Mouse (Mus musculus) ES-Bruce4 (cell line): ENCODE measurements at regions not wholly inside any gene's neighbourhood (a gene's known extent, or its start where the extent isn't known, plus 50 kb on each side); places are given as distances from the start of the nearest gene placed in this dataset.

Source experiments
- H3K27ac ChIP-seq: 2 replicates; pipeline ENCODE4 v1.5.1; 2012; ENCODE audit warnings: low read length, inconsistent platforms; ENCODE audit not compliant: insufficient read depth
- H3K27me3 ChIP-seq: 2 replicates; pipeline ENCODE4 v1.6.1; 2012; ENCODE audit warnings: mild to moderate bottlenecking, low read length, inconsistent platforms; ENCODE audit not compliant: control insufficient read depth, poor library complexity, insufficient read depth, severe bottlenecking
- H3K36me3 ChIP-seq: 2 replicates; pipeline ENCODE4 v1.6.1; 2012; ENCODE audit warnings: inconsistent platforms, mild to moderate bottlenecking, low read length, moderate library complexity; ENCODE audit not compliant: control insufficient read depth, poor library complexity, insufficient read depth, severe bottlenecking
- H3K4me1 ChIP-seq: one replicate; pipeline ENCODE4 v1.8.1; 2011; ENCODE audit warnings: low read length; ENCODE audit not compliant: control insufficient read depth, insufficient read depth
- H3K4me3 ChIP-seq: 2 replicates; pipeline ENCODE4 v1.5.1; 2011; ENCODE audit warnings: low read depth, mild to moderate bottlenecking, low read length
- H3K9ac ChIP-seq: 2 replicates; pipeline ENCODE4 v1.6.1; 2012; ENCODE audit warnings: low read depth, mild to moderate bottlenecking, inconsistent platforms; ENCODE audit not compliant: poor library complexity, severe bottlenecking
- H3K9me3 ChIP-seq: replicated peaks from 2 replicates; pipeline ENCODE4 v1.6.1; 2012; ENCODE audit warnings: mild to moderate bottlenecking, low read length, inconsistent platforms; ENCODE audit not compliant: control insufficient read depth, poor library complexity, insufficient read depth, severe bottlenecking
- CTCF ChIP-seq: IDR thresholded peaks from one replicate; pipeline ENCODE4 v1.8.1; 2011; ENCODE audit warnings: low read depth, low read length
- EP300 ChIP-seq: IDR thresholded peaks from 2 replicates; pipeline ENCODE4 v1.6.1; 2011; ENCODE audit warnings: low read depth, low read length; ENCODE audit not compliant: insufficient read depth
- POLR2A ChIP-seq: IDR thresholded peaks from one replicate; pipeline ENCODE4 v1.8.1; 2011; ENCODE audit warnings: low read length; ENCODE audit not compliant: insufficient read depth

GRCm38 (mm10) chr16:74598361-74598760 is 186.7 kb upstream of the Robo2 start:
- Histone ChIP-seq H3K9ac (no peak overlapping the region), H3K9me3 (no peaks in the 10 kb centered on the region), H3K36me3 (no peaks in the 10 kb centered on the region), H3K27me3 (no peaks in the 10 kb centered on the region), H3K4me1 (no peaks in the 10 kb centered on the region), H3K4me3 (no peak overlapping the region), H3K27ac (no peak overlapping the region)
- TF ChIP-seq CTCF: no peak
- TF ChIP-seq EP300: no peak
- no peak for TF ChIP-seq POLR2A

DNA sequence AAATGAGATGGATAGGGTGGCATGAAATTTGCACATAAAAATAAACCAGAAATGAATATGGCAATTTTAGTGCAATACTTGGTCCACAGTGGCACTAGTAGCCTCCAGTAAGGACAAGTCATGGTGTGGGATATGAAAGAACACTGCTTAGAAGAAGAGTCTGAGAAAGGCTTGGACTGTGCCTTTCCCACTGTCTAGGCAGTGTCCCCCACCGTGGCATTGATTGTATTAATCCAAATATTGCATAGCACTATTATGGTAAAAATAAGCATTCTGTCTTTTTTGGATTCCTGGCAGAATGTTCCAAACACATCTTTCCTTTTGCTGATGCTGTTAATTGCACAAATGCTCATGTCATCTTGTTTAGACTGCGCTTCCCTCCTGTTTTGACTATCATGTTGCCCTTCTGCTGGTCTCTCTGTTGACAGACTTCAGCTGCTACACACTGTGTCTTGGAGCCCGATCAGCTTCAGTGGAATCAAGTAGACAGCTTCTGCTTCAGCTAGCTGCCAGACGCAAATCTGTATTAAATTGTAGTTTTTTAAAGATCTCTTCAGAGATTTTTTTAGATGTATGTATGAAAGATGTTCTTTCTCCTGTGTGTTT is 186.2 kb upstream of the Robo2 start:
- H3K4me1 ChIP-seq: no peaks in the 10 kb centered on the region
- TF ChIP-seq POLR2A (no peak), EP300 (no peak), CTCF (no peak)
- no peaks in the 10 kb centered on the region for H3K9me3 ChIP-seq
- H3K27me3 ChIP-seq: no peaks in the 10 kb centered on the region
- no peak overlapping the region for H3K27ac ChIP-seq
- H3K36me3 ChIP-seq: no peaks in the 10 kb centered on the region
- H3K4me3 ChIP-seq: no peak overlapping the region
- H3K9ac ChIP-seq: no peak overlapping the region

- H3K4me1 ChIP-seq: no peaks in the 10 kb centered on the region
- no peaks in the 10 kb centered on the region for H3K36me3 ChIP-seq
- TF ChIP-seq EP300 (no peak), CTCF (no peak)
- no peak overlapping the region for H3K9ac ChIP-seq
- H3K4me3 ChIP-seq: no peak overlapping the region
- H3K9me3 ChIP-seq: no peaks in the 10 kb centered on the region
- H3K27ac ChIP-seq: no peak overlapping the region
- no peaks in the 10 kb centered on the region for H3K27me3 ChIP-seq
These were observed 180.3 kb upstream of the Robo2 start for GRCm38 (mm10) chr16:74591896-74592295.

DNA sequence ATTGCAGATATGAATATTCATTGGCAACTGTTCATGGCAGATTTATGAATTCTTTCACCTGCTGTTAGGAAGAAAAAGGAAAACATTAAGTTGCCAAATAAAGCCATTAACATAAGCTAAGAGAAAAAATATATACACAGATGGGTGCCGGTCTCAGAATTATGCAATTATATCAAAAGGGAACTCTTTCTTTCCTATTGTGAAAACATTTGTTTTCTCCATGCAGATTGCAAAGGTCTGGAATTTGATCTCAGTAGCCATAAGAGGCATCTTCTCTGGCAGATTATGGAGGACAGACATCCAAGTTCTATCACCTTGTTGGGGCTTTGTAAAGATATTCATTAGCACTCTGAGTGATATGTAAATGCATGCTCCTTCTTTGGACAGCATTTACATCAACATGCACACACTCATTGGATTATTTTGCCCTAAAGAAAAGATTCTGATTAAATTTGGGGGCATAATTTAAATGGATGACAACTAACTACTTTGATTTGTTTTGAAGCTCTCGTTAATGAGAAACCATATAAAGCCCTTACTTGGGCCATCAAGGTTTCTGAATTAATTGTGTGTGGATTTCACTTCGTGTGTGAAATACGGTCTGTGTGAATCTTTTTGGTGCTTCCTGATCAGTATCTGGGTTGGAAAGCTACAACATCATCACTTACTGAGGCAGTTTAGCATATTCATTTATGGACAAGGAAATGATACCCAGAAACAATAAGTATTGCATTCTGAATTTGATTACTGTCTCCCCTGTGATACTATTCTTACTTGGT is 171.2 kb upstream of the Robo2 start:
- TF ChIP-seq CTCF: no peak
- no peak for TF ChIP-seq POLR2A
- no peak for TF ChIP-seq EP300
- Histone ChIP-seq H3K27ac (no peak overlapping the region), H3K4me1 (no peaks in the 10 kb centered on the region), H3K36me3 (no peaks in the 10 kb centered on the region), H3K27me3 (no peaks in the 10 kb centered on the region), H3K9ac (no peak overlapping the region), H3K4me3 (no peak overlapping the region), H3K9me3 (no peaks in the 10 kb centered on the region)

- no peak overlapping the region for H3K4me3 ChIP-seq
- H3K4me1 ChIP-seq: no peaks in the 10 kb centered on the region
- H3K36me3 ChIP-seq: no peaks in the 10 kb centered on the region
- H3K9ac ChIP-seq: no peak overlapping the region
- TF ChIP-seq EP300 (no peak), CTCF (no peak), POLR2A (no peak)
- no peaks in the 10 kb centered on the region for H3K9me3 ChIP-seq
- no peaks in the 10 kb centered on the region for H3K27me3 ChIP-seq
- no peak overlapping the region for H3K27ac ChIP-seq
These were observed 136.7 kb upstream of the Robo2 start for GRCm38 (mm10) chr16:74548374-74548773.

DNA sequence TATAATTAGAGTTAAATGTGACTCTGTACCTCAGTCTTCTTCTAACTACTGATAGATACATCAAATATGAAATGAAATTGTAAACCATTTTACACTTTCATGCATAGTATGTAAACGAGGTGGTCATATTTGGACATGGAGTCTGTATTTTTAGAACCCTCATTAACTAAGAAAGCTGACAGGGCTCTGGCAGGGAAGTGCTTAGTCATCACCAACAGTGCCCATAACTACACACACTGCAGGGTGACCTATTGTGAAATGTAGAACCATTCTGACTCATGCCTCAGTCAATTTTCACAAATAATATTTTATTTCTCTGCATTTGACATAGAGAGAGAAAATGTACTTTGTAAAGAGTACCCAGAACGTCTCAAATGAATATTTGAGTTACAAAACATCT is 118.9 kb upstream of the Robo2 start:
- Histone ChIP-seq H3K9ac (no peak overlapping the region), H3K36me3 (no peaks in the 10 kb centered on the region), H3K27me3 (no peaks in the 10 kb centered on the region), H3K27ac (no peak overlapping the region), H3K4me3 (no peak overlapping the region), H3K9me3 (no peaks in the 10 kb centered on the region), H3K4me1 (no peaks in the 10 kb centered on the region)
- TF ChIP-seq EP300: no peak
- no peak for TF ChIP-seq CTCF
- TF ChIP-seq POLR2A: no peak
